Mouse (Mus musculus): ENCODE data around the gene Acp5. TPM values are rescaled to one million over a fixed set of nuclear protein-coding genes. Genes with fewer than 3 reads are reported as not detected.
A peak's percentile ranks its signal among the peaks of the same experiment; 100 is the strongest.

Acp5 gene
- polyA plus RNA-seq, 1 experiment from 2014 or later, result 9.2 TPM

- no peak for ATAC-seq (ENCODE audit: insufficient number of reproducible peaks, insufficient read depth, low FRiP score, low TSS enrichment, low read depth)
- H3K27me3 ChIP-seq, result no peaks in the 10 kb centered on the region
- H3K4me2 ChIP-seq, result no peak overlapping the region
- peaks cover 7% of the 10 kb centered on the region for H3K4me1 ChIP-seq
- H3K36me3 ChIP-seq, result no peaks in the 10 kb centered on the region
- H3K4me3 ChIP-seq, result no peak overlapping the region
- no peak overlapping the region for H3K27ac ChIP-seq
- H3K9ac ChIP-seq, result no peak overlapping the region
- 96% methylated on average over 7 of the region's 7 CpGs for WGBS
- no peaks in the 10 kb centered on the region for H3K9me3 ChIP-seq
Measured at GRCm38 (mm10) chr9:22089281-22089680, 46.2 kb downstream of the Acp5 start.

GRCm38 (mm10) chr9:22087034-22087618 is 48.4 kb downstream of the Acp5 start:
- ATAC-seq (ENCODE audit: insufficient number of reproducible peaks, insufficient read depth, low FRiP score, low TSS enrichment, low read depth), result no peak
- H3K4me3 ChIP-seq, result no peak overlapping the region
- H3K27ac ChIP-seq, result no peak overlapping the region
- peaks cover 7% of the 10 kb centered on the region; the same call in 1 of the 2 replicates for H3K36me3 ChIP-seq
- H3K9me3 ChIP-seq, result no peaks in the 10 kb centered on the region
- H3K9ac ChIP-seq, result no peak overlapping the region
- no peak overlapping the region for H3K4me2 ChIP-seq
- WGBS, result 80% methylated on average over 2 of the region's 2 CpGs
- no peaks in the 10 kb centered on the region for H3K27me3 ChIP-seq
- peaks cover 10% of the 10 kb centered on the region for H3K4me1 ChIP-seq

- Histone ChIP-seq H3K4me3 (peak overlapping the region; percentile 74), H3K4me2 (peak overlapping the region; percentile 77), H3K27ac (peak overlapping the region; percentile 79; the same call in 1 of the 2 replicates), H3K27me3 (no peaks in the 10 kb centered on the region), H3K4me1 (peaks cover 10% of the 10 kb centered on the region), H3K9ac (peak overlapping the region; percentile 83), H3K9me3 (no peaks in the 10 kb centered on the region), H3K36me3 (peaks cover 7% of the 10 kb centered on the region; the same call in 1 of the 2 replicates)
- no peak for ATAC-seq (ENCODE audit: insufficient number of reproducible peaks, insufficient read depth, low FRiP score, low TSS enrichment, low read depth)
- 80% methylated on average over 6 of the region's 6 CpGs for WGBS
Measured at GRCm38 (mm10) chr9:22086012-22086411, 49.5 kb downstream of the Acp5 start.

- Histone ChIP-seq H3K4me1 (peaks cover 10% of the 10 kb centered on the region), H3K27me3 (no peaks in the 10 kb centered on the region), H3K9ac (peak within 1 kb of the TSS; percentile 83), H3K27ac (peak within 1 kb of the TSS; percentile 79), H3K4me3 (peak within 1 kb of the TSS; percentile 74), H3K36me3 (peaks cover 11% of the 10 kb centered on the region; the same call in 1 of the 2 replicates), H3K9me3 (no peaks in the 10 kb centered on the region), H3K4me2 (peak within 1 kb of the TSS; percentile 77)
- under 1% methylated on average over 48 of the region's 48 CpGs for WGBS
- peak; percentile 95 for ATAC-seq (ENCODE audit: insufficient number of reproducible peaks, insufficient read depth, low FRiP score, low TSS enrichment, low read depth)
Measured at GRCm38 (mm10) chr9:22085022-22085834, 50.3 kb downstream of the Acp5 start, which contains the start of gene Ecsit. Ecsit (minus strand) TSS chr9:22085438.

GRCm38 (mm10) chr9:22084667-22085021 is 50.9 kb downstream of the Acp5 start:
- peak overlapping the region; percentile 60; the same call in 1 of the 2 replicates for H3K27ac ChIP-seq
- no peak for ATAC-seq (ENCODE audit: insufficient number of reproducible peaks, insufficient read depth, low FRiP score, low TSS enrichment, low read depth)
- WGBS, result 27% methylated on average over 4 of the region's 4 CpGs

More at GRCm38 (mm10) chr9:22084667-22085021, 50.9 kb downstream of the Acp5 start:
- peaks cover 11% of the 10 kb centered on the region; the same call in 1 of the 2 replicates for H3K36me3 ChIP-seq
- peak overlapping the region; percentile 77 for H3K4me2 ChIP-seq
- peaks cover 10% of the 10 kb centered on the region for H3K4me1 ChIP-seq
- H3K4me3 ChIP-seq, result peak overlapping the region; percentile 74
- no peaks in the 10 kb centered on the region for H3K27me3 ChIP-seq
- no peaks in the 10 kb centered on the region for H3K9me3 ChIP-seq
- H3K9ac ChIP-seq, result peak overlapping the region; percentile 83

Small RNA genes lying within 50 kb of the gene (microRNA-seq; reads per million reads assigned to microRNA genes)
- not detected for gene Mir7084

Other genes starting within 250 kb of the Acp5 start
- 16.6 and 18.2 TPM in 2 replicates for gene Rab3d, start 217.5 kb downstream of the Acp5 start, polyA plus RNA-seq (2015; fragmentation: Nextera tagmentation; extraction: Ambion mirVana)
- 4.1 and 4.3 TPM in 2 replicates for gene Ccdc159, start 208.2 kb downstream of the Acp5 start, polyA plus RNA-seq (2015; fragmentation: Nextera tagmentation; extraction: Ambion mirVana)
- 44.5 and 46.7 TPM in 2 replicates for gene Tmem205, start 208.2 kb downstream of the Acp5 start, polyA plus RNA-seq (2015; fragmentation: Nextera tagmentation; extraction: Ambion mirVana)
- gene Plppr2, start 198.7 kb downstream of the Acp5 start, polyA plus RNA-seq (2015; fragmentation: Nextera tagmentation; extraction: Ambion mirVana), result 12.7 and 14.5 TPM in 2 replicates
- gene Swsap1, start 180.0 kb downstream of the Acp5 start, polyA plus RNA-seq (2015; fragmentation: Nextera tagmentation; extraction: Ambion mirVana), result 5.2 and 7.3 TPM in 2 replicates
- 8.5 and 9.3 TPM in 2 replicates for gene Epor, start 172.2 kb downstream of the Acp5 start, polyA plus RNA-seq (2015; fragmentation: Nextera tagmentation; extraction: Ambion mirVana)
- 0.59 and 0.94 TPM in 2 replicates for gene Rgl3, start 146.3 kb downstream of the Acp5 start, polyA plus RNA-seq (2015; fragmentation: Nextera tagmentation; extraction: Ambion mirVana)
- 1.2 and 1.8 TPM in 2 replicates for gene Ccdc151, start 133.1 kb downstream of the Acp5 start, polyA plus RNA-seq (2015; fragmentation: Nextera tagmentation; extraction: Ambion mirVana)
- gene Prkcsh, start 132.9 kb downstream of the Acp5 start, polyA plus RNA-seq (2015; fragmentation: Nextera tagmentation; extraction: Ambion mirVana), result 120 and 125 TPM in 2 replicates
- 2.5 and 3.0 TPM in 2 replicates for gene Elavl3, start 83.7 kb downstream of the Acp5 start, polyA plus RNA-seq (2015; fragmentation: Nextera tagmentation; extraction: Ambion mirVana)
- not detected in 2 replicates for gene Gm49318, start 64.5 kb downstream of the Acp5 start, polyA plus RNA-seq (2015; fragmentation: Nextera tagmentation; extraction: Ambion mirVana)
- gene Zfp653, start 64.3 kb downstream of the Acp5 start, polyA plus RNA-seq (2015; fragmentation: Nextera tagmentation; extraction: Ambion mirVana), result 13.0 and 13.6 TPM in 2 replicates
- gene Ecsit, start 50.3 kb downstream of the Acp5 start, polyA plus RNA-seq (2015; fragmentation: Nextera tagmentation; extraction: Ambion mirVana), result 35.5 and 40.9 TPM in 2 replicates
- gene Cnn1, start 36.5 kb downstream of the Acp5 start, polyA plus RNA-seq (2015; fragmentation: Nextera tagmentation; extraction: Ambion mirVana), result 0.76 and 3.6 TPM in 2 replicates
- 175 and 194 TPM in 2 replicates for gene Elof1, start 18.5 kb downstream of the Acp5 start, polyA plus RNA-seq (2015; fragmentation: Nextera tagmentation; extraction: Ambion mirVana)
- 71.9 and 75.9 TPM in 2 replicates for gene Pigyl, start 21.1 kb upstream of the Acp5 start, polyA plus RNA-seq (2015; fragmentation: Nextera tagmentation; extraction: Ambion mirVana)
- 0.14 and 0.15 TPM in 2 replicates for gene Zfp872, start 52.4 kb upstream of the Acp5 start, polyA plus RNA-seq (2015; fragmentation: Nextera tagmentation; extraction: Ambion mirVana)
- gene Zfp809, start 90.0 kb upstream of the Acp5 start, polyA plus RNA-seq (2015; fragmentation: Nextera tagmentation; extraction: Ambion mirVana), result 19.5 and 19.7 TPM in 2 replicates
- 7.6 and 8.4 TPM in 2 replicates for gene Zfp599, start 124.2 kb upstream of the Acp5 start, polyA plus RNA-seq (2015; fragmentation: Nextera tagmentation; extraction: Ambion mirVana)
- gene Zfp810, start 171.9 kb upstream of the Acp5 start, polyA plus RNA-seq (2015; fragmentation: Nextera tagmentation; extraction: Ambion mirVana), result 30.1 and 31.3 TPM in 2 replicates

Data from embryonic facial prominence, embryonic 13.5 days (tissue).